Mouse (Mus musculus) liver, embryonic 12.5 days (tissue): ENCODE measurements around the gene Selplg. TPM values are rescaled to one million over a fixed set of nuclear protein-coding genes. Genes with fewer than 3 reads are reported as not detected.

Experiments
- ATAC-seq: fragments of 200-750 bp; cut with Nextera tagmentation; 2 replicates; pipeline ENCODE4 v1.8.0; 2017; ENCODE audit warnings: moderate number of reproducible peaks, mild to moderate bottlenecking, moderate library complexity
- H3K27ac ChIP-seq: fragments of 300-500 bp; sonication (generic); 2 replicates; pipeline ENCODE4 v1.5.1; 2016; ENCODE audit warnings: mild to moderate bottlenecking
- H3K27me3 ChIP-seq: fragments of 300-500 bp; sonication (generic); replicated peaks from 2 replicates; pipeline ENCODE4 v1.6.1; 2016; ENCODE audit warnings: mild to moderate bottlenecking, moderate library complexity
- H3K36me3 ChIP-seq: fragments of 300-500 bp; sonication (generic); 2 replicates; pipeline ENCODE4 v1.6.1; 2016; ENCODE audit warnings: mild to moderate bottlenecking, moderate library complexity
- H3K4me1 ChIP-seq: fragments of 300-500 bp; sonication (generic); 2 replicates; pipeline ENCODE4 v1.6.1; 2016
- H3K4me2 ChIP-seq: fragments of 300-500 bp; sonication (generic); 2 replicates; pipeline ENCODE4 v1.6.1; 2016; ENCODE audit warnings: mild to moderate bottlenecking, moderate library complexity
- H3K4me3 ChIP-seq: fragments of 300-500 bp; sonication (generic); 2 replicates; pipeline ENCODE4 v1.5.1; 2016; ENCODE audit warnings: mild to moderate bottlenecking, moderate library complexity
- H3K9ac ChIP-seq: fragments of 300-500 bp; sonication (generic); 2 replicates; pipeline ENCODE4 v1.6.1; 2016; ENCODE audit warnings: mild to moderate bottlenecking, moderate library complexity
- H3K9me3 ChIP-seq: fragments of 300-500 bp; sonication (generic); replicated peaks from 2 replicates; pipeline ENCODE4 v1.6.1; 2016; ENCODE audit warnings: mild to moderate bottlenecking, moderate library complexity
- WGBS: fragments of 180-500 bp; shearing (Covaris S2); methylation state at CpG from one replicate; pipeline ENCODE4 v1.1.7; 2016; ENCODE audit not compliant: insufficient replicate concordance; 5-methylcytosine and 5-hydroxymethylcytosine counted together
- polyA plus RNA-seq: library from polyadenylated mRNA; unstranded; fragments of >200 nt; fragmentation: Nextera tagmentation; extraction: Ambion mirVana; gene quantifications from 2 replicates; pipeline ENCODE4 v1.2.1, GENCODE M21; 2016

Gene Selplg
- polyA plus RNA-seq, 1 experiment from 2014 or later = 11.6 TPM

DNA sequence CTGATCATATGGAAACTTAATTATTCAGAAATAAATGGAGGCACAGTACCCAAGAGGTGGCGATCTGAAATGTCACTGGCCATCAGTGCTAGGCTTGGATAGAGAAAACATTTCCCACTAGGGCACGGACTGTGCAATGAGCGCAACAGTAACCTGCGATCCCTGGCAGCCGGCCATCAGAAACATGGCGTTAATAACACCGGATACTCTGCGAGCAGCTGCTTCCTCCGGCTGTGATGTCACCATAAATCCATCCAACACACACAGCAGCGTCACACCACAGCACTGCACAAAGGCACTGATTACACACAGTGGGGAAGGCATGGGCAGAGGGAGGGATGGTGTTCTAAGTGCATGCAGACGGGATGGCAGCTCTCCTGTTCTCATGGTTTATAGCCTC lies 36.7 kb upstream of the Selplg start:
- Histone ChIP-seq H3K9ac (no peak overlapping the region), H3K27me3 (no peaks in the 10 kb centered on the region), H3K9me3 (no peaks in the 10 kb centered on the region), H3K4me2 (no peak overlapping the region), H3K4me1 (peaks cover 76% of the 10 kb centered on the region), H3K36me3 (peaks cover 21% of the 10 kb centered on the region), H3K4me3 (no peak overlapping the region), H3K27ac (0 out of 2 replicates have a peak overlapping the region, but pooled peaks have one; percentile 4)
- no peak for ATAC-seq
- 70% methylated on average over 11 of the region's 11 CpGs for WGBS

DNA sequence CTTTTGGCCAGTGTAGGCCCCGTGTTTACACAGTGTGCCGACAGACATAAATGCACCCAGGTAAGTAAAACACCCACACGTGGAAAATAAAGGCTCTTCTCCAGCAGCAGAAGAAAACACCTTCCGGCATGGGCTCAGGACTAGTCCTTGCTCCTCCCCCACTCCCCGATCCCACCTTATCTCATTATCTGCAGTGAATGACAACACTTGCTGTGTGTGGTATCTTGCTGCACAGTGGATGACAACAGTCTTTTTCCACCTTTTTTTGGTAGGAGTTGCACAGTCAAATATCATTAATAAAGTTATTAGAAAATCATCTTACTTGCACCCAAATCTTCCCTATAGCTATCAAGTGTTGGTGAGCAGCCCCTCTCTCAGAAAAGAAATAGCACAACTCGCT lies 32.5 kb upstream of the Selplg start:
- WGBS = 57% methylated on average over 6 of the region's 6 CpGs
- Histone ChIP-seq H3K27ac (0 out of 2 replicates have a peak overlapping the region, but pooled peaks have one; percentile 33), H3K9me3 (no peaks in the 10 kb centered on the region), H3K27me3 (no peaks in the 10 kb centered on the region), H3K4me2 (peak overlapping the region; percentile 9), H3K36me3 (peaks cover 55% of the 10 kb centered on the region), H3K9ac (no peak overlapping the region), H3K4me1 (peaks cover 48% of the 10 kb centered on the region), H3K4me3 (no peak overlapping the region)
- ATAC-seq = peak; percentile 59; the same call in 1 of the 2 replicates

DNA sequence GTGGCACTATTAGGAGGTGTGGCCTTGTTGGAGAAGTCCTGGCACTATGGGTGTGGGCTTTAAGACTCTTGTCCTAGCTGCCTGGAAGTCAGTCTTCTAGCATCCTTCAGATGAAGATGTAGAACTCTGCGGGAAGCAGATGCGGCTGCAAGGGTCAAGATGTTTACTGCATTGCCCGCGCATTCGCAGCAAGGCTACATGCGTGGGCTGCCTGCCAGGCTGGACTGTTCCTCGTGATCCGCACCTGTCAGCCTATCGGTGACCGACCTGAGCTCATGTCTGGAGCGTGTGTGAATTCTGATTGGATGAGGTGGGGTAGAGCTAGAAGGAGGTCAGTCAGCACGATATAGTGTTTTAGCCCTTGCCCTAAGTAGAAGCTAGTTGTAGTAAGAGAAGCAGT lies 31.6 kb upstream of the Selplg start:
- Histone ChIP-seq H3K4me3 (no peak overlapping the region), H3K4me2 (no peak overlapping the region), H3K27ac (no peak overlapping the region), H3K9ac (no peak overlapping the region), H3K27me3 (no peaks in the 10 kb centered on the region), H3K4me1 (peaks cover 48% of the 10 kb centered on the region), H3K36me3 (peaks cover 55% of the 10 kb centered on the region), H3K9me3 (no peaks in the 10 kb centered on the region)
- 88% methylated on average over 12 of the region's 12 CpGs for WGBS
- ATAC-seq = no peak

DNA sequence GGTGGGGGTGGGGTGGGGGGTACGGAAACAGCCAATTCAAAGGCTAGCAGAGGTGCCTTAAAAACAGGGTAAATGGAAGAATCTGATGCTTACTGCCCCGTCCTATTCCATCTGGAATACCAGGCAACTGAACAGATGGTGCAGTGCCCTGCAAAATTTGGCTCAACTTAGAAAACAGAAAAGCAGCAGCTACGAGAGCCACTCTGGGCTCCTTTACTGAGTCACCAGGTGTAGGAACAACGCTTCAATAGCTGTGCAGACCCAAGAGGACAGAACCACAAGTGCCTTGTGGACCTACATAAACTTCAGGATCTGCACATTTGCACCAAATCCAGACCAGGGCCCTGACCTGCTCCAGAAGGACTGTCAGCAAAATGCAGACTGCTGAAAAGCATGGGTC lies 30.0 kb upstream of the Selplg start:
- H3K4me3 ChIP-seq = no peak overlapping the region
- WGBS = 90% methylated on average over 4 of the region's 4 CpGs
- H3K4me1 ChIP-seq = peaks cover 51% of the 10 kb centered on the region

DNA sequence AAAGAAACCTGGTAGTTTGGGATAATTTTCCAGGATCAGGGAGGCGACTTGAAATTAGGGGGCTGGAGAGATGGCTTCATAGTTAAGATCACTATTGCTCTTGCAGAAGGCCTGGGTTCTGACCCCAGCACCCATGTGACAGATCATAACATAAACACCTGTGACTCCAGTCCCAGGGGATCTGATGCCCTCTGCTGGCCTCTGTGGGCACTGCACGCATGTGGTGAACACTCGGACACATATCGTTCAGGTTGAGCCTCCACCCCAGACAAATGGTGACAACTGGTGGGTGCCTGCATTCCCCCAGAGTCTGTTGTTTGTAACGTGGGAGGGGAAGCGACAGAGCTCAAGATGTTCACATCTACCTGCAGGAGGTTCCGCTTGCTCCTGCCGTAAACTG lies 28.9 kb upstream of the Selplg start:
- Histone ChIP-seq H3K4me2 (no peak overlapping the region), H3K9ac (no peak overlapping the region), H3K27ac (no peak overlapping the region), H3K36me3 (peaks cover 56% of the 10 kb centered on the region), H3K4me1 (peaks cover 58% of the 10 kb centered on the region), H3K27me3 (no peaks in the 10 kb centered on the region), H3K9me3 (no peaks in the 10 kb centered on the region), H3K4me3 (no peak overlapping the region)
- WGBS = 86% methylated on average over 8 of the region's 8 CpGs
- no peak for ATAC-seq

More for the DNA sequence above, 30.0 kb upstream of the Selplg start:
- Histone ChIP-seq H3K27ac (no peak overlapping the region), H3K9ac (no peak overlapping the region), H3K27me3 (no peaks in the 10 kb centered on the region), H3K4me2 (no peak overlapping the region), H3K9me3 (no peaks in the 10 kb centered on the region), H3K36me3 (peaks cover 55% of the 10 kb centered on the region)
- ATAC-seq = no peak

DNA sequence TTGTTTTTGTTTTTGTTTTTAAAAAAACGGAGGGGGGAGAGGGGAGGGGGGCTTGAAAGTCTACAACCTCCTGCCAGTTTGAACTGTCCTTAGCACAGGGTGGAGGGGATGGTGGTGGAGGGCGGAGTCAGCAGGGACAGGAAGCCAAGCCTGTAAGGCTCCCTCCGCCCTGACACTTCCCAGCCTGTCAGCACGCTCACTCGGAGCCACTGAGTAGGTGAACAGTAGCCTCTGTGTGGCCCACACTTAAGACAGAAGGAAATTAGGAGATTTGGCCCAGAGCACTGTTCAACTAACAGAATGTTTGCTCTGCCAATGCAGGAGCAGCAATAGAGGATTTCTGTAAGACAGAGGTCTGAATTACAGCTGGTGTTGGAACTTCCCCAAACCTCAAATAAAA lies 26.5 kb upstream of the Selplg start:
- Histone ChIP-seq H3K4me1 (peaks cover 51% of the 10 kb centered on the region), H3K36me3 (peaks cover 39% of the 10 kb centered on the region), H3K4me2 (peak overlapping the region; percentile 22), H3K27me3 (no peaks in the 10 kb centered on the region), H3K9me3 (no peaks in the 10 kb centered on the region), H3K27ac (peak overlapping the region; percentile 55), H3K4me3 (no peak overlapping the region), H3K9ac (peak overlapping the region; percentile 42; the same call in 1 of the 2 replicates)
- peak; percentile 68; the same call in 1 of the 2 replicates for ATAC-seq
- WGBS = 14% methylated on average over 5 of the region's 5 CpGs

DNA sequence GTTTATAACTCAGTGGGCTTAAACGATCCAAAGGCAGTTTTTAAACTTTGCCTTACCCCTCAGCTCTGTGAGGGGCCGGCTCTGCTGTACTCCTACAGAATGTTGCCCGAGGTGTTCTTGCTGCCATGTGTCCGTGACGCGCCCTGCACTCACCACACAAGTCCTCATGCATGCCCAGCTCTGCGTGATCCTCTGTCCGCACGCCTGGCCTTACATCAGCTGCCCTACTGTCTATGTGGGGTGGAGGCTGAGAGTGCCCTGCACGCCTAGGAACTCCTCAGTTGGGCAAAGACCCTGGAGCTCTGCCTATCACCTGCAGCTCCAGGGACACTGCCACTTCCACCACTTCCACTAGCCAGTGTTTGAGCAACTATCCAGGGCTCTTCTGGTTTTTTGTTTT lies 26.1 kb upstream of the Selplg start:
- 77% methylated on average over 10 of the region's 10 CpGs for WGBS

DNA sequence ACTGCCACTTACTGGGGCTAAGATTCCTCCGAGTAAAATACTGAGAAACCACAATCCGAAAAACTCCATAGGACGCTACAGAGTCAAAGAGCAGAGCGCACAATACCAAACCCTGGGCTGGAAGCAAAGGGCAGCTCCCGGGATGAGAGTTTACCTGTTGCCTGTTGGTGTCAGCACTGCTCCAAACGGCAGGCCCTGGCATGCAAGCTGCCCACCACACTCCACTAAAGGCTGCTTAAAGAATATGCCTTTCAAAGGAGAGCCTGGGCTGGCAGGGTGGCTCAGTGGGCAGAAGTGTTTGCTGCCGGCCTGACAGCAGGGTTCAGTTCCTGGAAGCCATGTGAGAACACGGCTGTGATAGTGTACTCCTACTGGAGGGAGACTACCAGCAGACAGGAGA lies 25.2 kb upstream of the Selplg start:
- no peaks in the 10 kb centered on the region for H3K9me3 ChIP-seq
- no peak overlapping the region for H3K27ac ChIP-seq
- no peak overlapping the region for H3K9ac ChIP-seq
- H3K4me1 ChIP-seq = peaks cover 47% of the 10 kb centered on the region
- no peak overlapping the region for H3K4me2 ChIP-seq
- no peak overlapping the region for H3K4me3 ChIP-seq
- H3K36me3 ChIP-seq = peaks cover 30% of the 10 kb centered on the region
- ATAC-seq = no peak
- WGBS = 65% methylated on average over 8 of the region's 8 CpGs
- no peaks in the 10 kb centered on the region for H3K27me3 ChIP-seq

More for the DNA sequence above, 26.1 kb upstream of the Selplg start:
- no peaks in the 10 kb centered on the region for H3K27me3 ChIP-seq
- H3K4me2 ChIP-seq = no peak overlapping the region
- peaks cover 47% of the 10 kb centered on the region for H3K4me1 ChIP-seq
- no peaks in the 10 kb centered on the region for H3K9me3 ChIP-seq
- H3K27ac ChIP-seq = no peak overlapping the region
- no peak overlapping the region for H3K9ac ChIP-seq
- no peak for ATAC-seq
- H3K36me3 ChIP-seq = peaks cover 34% of the 10 kb centered on the region
- no peak overlapping the region for H3K4me3 ChIP-seq

DNA sequence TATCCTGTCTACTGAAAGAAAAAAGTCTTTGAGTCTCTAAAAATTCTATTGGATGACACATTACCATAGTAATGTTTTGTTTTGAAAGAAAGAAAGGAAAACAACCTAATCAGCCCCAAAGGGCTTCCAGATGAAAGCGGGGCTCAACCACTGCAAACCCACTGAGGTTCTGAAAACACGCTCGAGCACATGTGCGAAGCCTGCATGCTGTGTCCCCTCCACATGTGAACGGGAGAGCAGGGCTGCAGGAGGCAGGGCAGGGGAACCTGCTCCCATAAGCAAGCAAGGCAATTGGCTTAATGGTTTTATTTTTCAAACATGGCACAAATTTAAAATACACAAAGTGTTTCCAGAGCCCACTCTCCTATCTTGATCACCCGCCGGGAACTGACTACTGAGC lies 24.2 kb upstream of the Selplg start:
- Histone ChIP-seq H3K4me2 (no peak overlapping the region), H3K9ac (no peak overlapping the region), H3K4me1 (peaks cover 53% of the 10 kb centered on the region), H3K4me3 (no peak overlapping the region), H3K9me3 (no peaks in the 10 kb centered on the region), H3K27me3 (no peaks in the 10 kb centered on the region), H3K27ac (no peak overlapping the region), H3K36me3 (peaks cover 29% of the 10 kb centered on the region)
- 82% methylated on average over 7 of the region's 7 CpGs for WGBS
- ATAC-seq = no peak

DNA sequence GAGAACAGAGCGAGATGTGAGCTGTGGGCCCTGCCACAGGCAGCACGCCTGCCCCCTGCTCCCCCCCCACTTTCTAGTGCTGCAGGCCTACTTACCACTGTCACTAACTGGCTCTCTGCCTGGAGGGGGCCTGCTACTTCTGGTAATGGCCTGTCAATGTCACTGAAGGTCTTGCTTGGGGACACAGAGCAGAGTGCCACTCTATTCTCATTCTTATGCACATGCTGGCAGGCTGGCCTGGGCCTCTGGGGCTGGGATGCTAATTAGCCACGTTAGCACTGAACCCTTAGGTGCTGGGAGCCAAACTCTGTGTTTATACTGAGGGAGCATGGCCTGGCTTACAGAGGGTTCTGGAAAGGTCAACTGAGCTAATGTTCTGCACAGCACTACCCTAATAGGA lies 23.3 kb upstream of the Selplg start:
- Histone ChIP-seq H3K4me1 (peaks cover 60% of the 10 kb centered on the region), H3K9me3 (no peaks in the 10 kb centered on the region), H3K4me2 (no peak overlapping the region), H3K4me3 (no peak overlapping the region), H3K27me3 (no peaks in the 10 kb centered on the region), H3K27ac (0 out of 2 replicates have a peak overlapping the region, but pooled peaks have one; percentile 0), H3K9ac (no peak overlapping the region), H3K36me3 (peaks cover 32% of the 10 kb centered on the region)
- ATAC-seq = no peak
- WGBS = 76% methylated on average over 3 of the region's 3 CpGs

DNA sequence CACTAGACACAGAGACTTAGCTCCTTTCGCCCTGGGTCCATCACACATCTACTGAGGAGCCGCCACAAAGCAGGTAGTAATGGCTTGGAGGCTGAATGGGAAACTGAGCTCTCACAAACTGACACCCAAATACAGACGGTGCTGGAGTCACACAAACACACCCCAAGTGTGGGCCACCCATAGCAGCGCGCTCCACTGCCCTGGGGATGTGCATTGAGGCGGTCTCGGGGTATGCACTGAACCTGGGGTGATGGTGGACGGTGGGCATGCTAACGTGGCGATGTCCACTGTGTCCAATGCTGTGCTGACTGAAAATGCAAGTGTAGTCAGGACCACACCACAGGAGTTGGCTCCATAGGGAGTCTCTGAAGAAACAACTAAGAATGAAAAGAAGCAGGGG lies 22.7 kb upstream of the Selplg start:
- Histone ChIP-seq H3K4me1 (peaks cover 60% of the 10 kb centered on the region), H3K4me3 (no peak overlapping the region), H3K27me3 (no peaks in the 10 kb centered on the region), H3K27ac (no peak overlapping the region), H3K4me2 (no peak overlapping the region), H3K9ac (no peak overlapping the region), H3K36me3 (peaks cover 33% of the 10 kb centered on the region), H3K9me3 (no peaks in the 10 kb centered on the region)
- 84% methylated on average over 10 of the region's 10 CpGs for whole genome bisulfite sequencing
- ATAC-seq = no peak

DNA sequence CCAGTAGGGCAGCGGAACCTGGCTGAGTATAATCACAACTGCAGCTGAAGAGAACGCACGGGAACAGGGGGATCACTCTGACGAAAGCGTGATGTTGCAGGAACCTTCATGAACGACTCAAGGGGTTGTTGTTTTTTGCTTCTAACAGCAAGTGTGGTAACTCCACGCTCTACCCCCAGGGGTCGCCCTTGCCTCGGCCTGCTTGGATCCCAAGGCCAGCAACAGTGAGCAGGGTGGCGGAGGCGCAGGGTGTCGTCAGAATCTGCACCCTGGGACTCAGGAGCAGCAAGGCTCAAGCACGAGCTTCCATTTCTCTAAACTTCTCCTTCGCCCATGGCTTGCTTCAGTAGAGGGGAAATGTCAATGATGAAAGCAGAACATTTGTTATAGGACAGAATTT lies 22.1 kb upstream of the Selplg start:
- H3K4me3 ChIP-seq = no peak overlapping the region
- no peak overlapping the region for H3K4me2 ChIP-seq
- ATAC-seq = no peak
- H3K9ac ChIP-seq = no peak overlapping the region
- peaks cover 39% of the 10 kb centered on the region for H3K36me3 ChIP-seq
- no peaks in the 10 kb centered on the region for H3K27me3 ChIP-seq
- 36% methylated on average over 14 of the region's 14 CpGs for WGBS
- peaks cover 58% of the 10 kb centered on the region for H3K4me1 ChIP-seq
- H3K27ac ChIP-seq = no peak overlapping the region
- H3K9me3 ChIP-seq = no peaks in the 10 kb centered on the region

DNA sequence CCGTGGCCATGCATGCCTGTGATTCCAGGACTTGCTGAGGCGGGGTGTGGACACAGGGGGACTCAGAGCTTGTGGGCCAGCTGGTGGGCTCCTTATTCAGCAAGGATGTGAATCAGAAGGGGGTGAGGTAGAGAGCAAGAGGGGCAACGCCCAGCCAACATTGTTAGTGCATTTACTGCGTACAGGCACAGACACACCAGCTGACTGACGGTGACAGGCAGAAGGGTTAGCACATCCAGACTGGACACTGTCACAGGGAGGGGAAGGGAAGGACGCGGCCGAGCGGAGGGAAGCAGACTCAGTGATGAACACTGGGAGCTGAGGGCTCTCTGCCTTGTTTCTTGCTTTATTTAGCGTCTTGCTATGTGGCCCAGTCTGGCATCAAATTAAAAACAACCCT lies 21.1 kb upstream of the Selplg start:
- Histone ChIP-seq H3K36me3 (peaks cover 48% of the 10 kb centered on the region), H3K4me1 (peaks cover 48% of the 10 kb centered on the region), H3K9ac (no peak overlapping the region), H3K9me3 (no peaks in the 10 kb centered on the region), H3K4me2 (no peak overlapping the region), H3K4me3 (no peak overlapping the region), H3K27ac (no peak overlapping the region), H3K27me3 (no peaks in the 10 kb centered on the region)
- 84% methylated on average over 10 of the region's 10 CpGs for WGBS
- ATAC-seq = no peak
